Mouse (Mus musculus): ENCODE data around the gene Ugt1a8. TPM values are rescaled to one million over a fixed set of nuclear protein-coding genes. Genes with fewer than 3 reads are reported as not detected.

Gene Ugt1a8
- 0.69 TPM in 1 of 2 replicates, not detected in the other for polyA plus RNA-seq (2012; rRNA removed; ENCODE audit: low replicate concordance)

GRCm38 (mm10) chr1:88087513-88087912 lies at the start of gene Ugt1a8:
Gene Ugt1a8 (plus strand): TSS chr1:88087813.

GRCm38 (mm10) chr1:88055088-88055487 lies 32.5 kb upstream of the Ugt1a8 start, which contains the start of gene Ugt1a10:
Gene Ugt1a10 (plus strand): TSS chr1:88055388.

GRCm38 (mm10) chr1:88070495-88070894 lies 17.1 kb upstream of the Ugt1a8 start, which contains the start of gene Ugt1a9:
Gene Ugt1a9 (plus strand): TSS chr1:88070800.

GRCm38 (mm10) chr1:88094941-88095492 lies 7.4 kb downstream of the Ugt1a8 start, which contains the start of gene Ugt1a7c:
Gene Ugt1a7c (plus strand): TSS chr1:88095062.

GRCm38 (mm10) chr1:88103019-88103418 lies 15.4 kb downstream of the Ugt1a8 start, which contains the start of gene Ugt1a6b:
Gene Ugt1a6b (plus strand): TSS chr1:88103252.

GRCm38 (mm10) chr1:88134457-88135011 lies 46.9 kb downstream of the Ugt1a8 start, which contains the start of gene Ugt1a6a:
Gene Ugt1a6a (plus strand): TSS chr1:88134809.

GRCm38 (mm10) chr1:88165711-88166110 lies 78.1 kb downstream of the Ugt1a8 start, which contains the start of gene Ugt1a5:
Gene Ugt1a5 (plus strand): TSS chr1:88166012.

GRCm38 (mm10) chr1:88200456-88200855 lies 112.8 kb downstream of the Ugt1a8 start, which contains the start of gene Ugt1a2:
Gene Ugt1a2 (plus strand): TSS chr1:88200601.

GRCm38 (mm10) chr1:88205294-88205922 lies 117.8 kb downstream of the Ugt1a8 start, which contains the start of gene Dnajb3:
Gene Dnajb3 (minus strand): TSS chr1:88205782.

GRCm38 (mm10) chr1:88211812-88212211 lies 124.2 kb downstream of the Ugt1a8 start, which contains the start of gene Ugt1a1:
Gene Ugt1a1 (plus strand): TSS chr1:88211959.

GRCm38 (mm10) chr1:88226670-88227379 lies 139.2 kb downstream of the Ugt1a8 start, which contains the start of gene Mroh2a:
Gene Mroh2a (plus strand): TSS chr1:88226986.

Other genes starting within 250 kb of the Ugt1a8 start
- 53.1 and 74.8 TPM in 2 replicates for gene Dgkd, start 234.5 kb upstream of the Ugt1a8 start, polyA plus RNA-seq (2012; rRNA removed; ENCODE audit: low replicate concordance)
- gene Usp40, start 79.3 kb upstream of the Ugt1a8 start, polyA plus RNA-seq (2012; rRNA removed; ENCODE audit: low replicate concordance): 17.3 and 17.5 TPM in 2 replicates
- gene Ugt1a10, start 32.4 kb upstream of the Ugt1a8 start, polyA plus RNA-seq (2012; rRNA removed; ENCODE audit: low replicate concordance): 0.11 and 0.30 TPM in 2 replicates
- 0.27 and 1.1 TPM in 2 replicates for gene Ugt1a9, start 17.0 kb upstream of the Ugt1a8 start, polyA plus RNA-seq (2012; rRNA removed; ENCODE audit: low replicate concordance)
- 10.8 and 16.0 TPM in 2 replicates for gene Ugt1a7c, start 7.2 kb downstream of the Ugt1a8 start, polyA plus RNA-seq (2012; rRNA removed; ENCODE audit: low replicate concordance)
- 26.5 and 159 TPM in 2 replicates for gene Ugt1a6b, start 15.4 kb downstream of the Ugt1a8 start, polyA plus RNA-seq (2012; rRNA removed; ENCODE audit: low replicate concordance)
- gene Ugt1a6a, start 47.0 kb downstream of the Ugt1a8 start, polyA plus RNA-seq (2012; rRNA removed; ENCODE audit: low replicate concordance): 44.0 and 172 TPM in 2 replicates
- 0.40 and 1.0 TPM in 2 replicates for gene Ugt1a5, start 78.2 kb downstream of the Ugt1a8 start, polyA plus RNA-seq (2012; rRNA removed; ENCODE audit: low replicate concordance)
- 0.33 TPM in 1 of 2 replicates, not detected in the other for gene Ugt1a2, start 112.8 kb downstream of the Ugt1a8 start, polyA plus RNA-seq (2012; rRNA removed; ENCODE audit: low replicate concordance)
- gene Dnajb3, start 118.0 kb downstream of the Ugt1a8 start, polyA plus RNA-seq (2012; rRNA removed; ENCODE audit: low replicate concordance): 2.8 TPM in 1 of 2 replicates, not detected in the other
- 0.62 and 2.2 TPM in 2 replicates for gene Ugt1a1, start 124.1 kb downstream of the Ugt1a8 start, polyA plus RNA-seq (2012; rRNA removed; ENCODE audit: low replicate concordance)
- 0.16 and 0.62 TPM in 2 replicates for gene Mroh2a, start 139.2 kb downstream of the Ugt1a8 start, polyA plus RNA-seq (2012; rRNA removed; ENCODE audit: low replicate concordance)
- gene Hjurp, start 189.8 kb downstream of the Ugt1a8 start, polyA plus RNA-seq (2012; rRNA removed; ENCODE audit: low replicate concordance): 43.1 and 84.3 TPM in 2 replicates
- gene Trpm8, start 189.8 kb downstream of the Ugt1a8 start, polyA plus RNA-seq (2012; rRNA removed; ENCODE audit: low replicate concordance): not detected in 2 replicates

Data from subcutaneous adipose tissue, adult 2 months (tissue).